Mouse (Mus musculus) midbrain, embryonic 10.5 days (tissue): Measurements from ENCODE around the gene Slc1a3. TPM values are rescaled to one million over a fixed set of nuclear protein-coding genes. Genes with fewer than 3 reads are reported as not detected.
"Not testable (repeated sequence)": the region's sequence is repeated elsewhere in the genome, so short reads cannot be mapped to it uniquely, and the experiment has no call there.

Source experiments
- DNase-seq: peaks from one replicate; pipeline ENCODE4 v3.0.0-alpha.2; 2017; ENCODE audit warnings: low spot score
- H3K27ac ChIP-seq: fragments of 300-500 bp; sonication (generic); replicated peaks from 2 replicates; pipeline ENCODE4 v1.5.1; 2016; ENCODE audit warnings: mild to moderate bottlenecking
- H3K27me3 ChIP-seq: fragments of 300-500 bp; sonication (generic); 2 replicates; pipeline ENCODE4 v1.6.1; 2016; ENCODE audit warnings: low read depth, mild to moderate bottlenecking; ENCODE audit not compliant: poor library complexity, severe bottlenecking
- H3K36me3 ChIP-seq: fragments of 300-500 bp; sonication (generic); 2 replicates; pipeline ENCODE4 v1.6.1; 2016; ENCODE audit warnings: mild to moderate bottlenecking, moderate library complexity
- H3K4me1 ChIP-seq: fragments of 300-500 bp; sonication (generic); 2 replicates; pipeline ENCODE4 v1.6.1; 2016
- H3K4me3 ChIP-seq: fragments of 300-500 bp; sonication (generic); 2 replicates; pipeline ENCODE4 v1.5.1; 2016; ENCODE audit warnings: mild to moderate bottlenecking, moderate library complexity
- H3K9me3 ChIP-seq: fragments of 300-500 bp; sonication (generic); replicated peaks from 2 replicates; pipeline ENCODE4 v1.6.1; 2016; ENCODE audit warnings: mild to moderate bottlenecking
- WGBS: fragments of 180-500 bp; shearing (Covaris S2); methylation state at CpG from one replicate; pipeline ENCODE4 v1.1.7; 2016; 5-methylcytosine and 5-hydroxymethylcytosine counted together
- polyA plus RNA-seq: library from polyadenylated mRNA; unstranded; fragments of >200 nt; fragmentation: Nextera tagmentation; extraction: Ambion mirVana; gene quantifications from 2 replicates; pipeline ENCODE4 v1.2.1, GENCODE M21; 2016

The Slc1a3 gene
- polyA plus RNA-seq, 1 experiment from 2014 or later: 23.5 TPM

- 68% methylated on average over 3 of the region's 3 CpGs for WGBS
These were observed 13.1 kb downstream of the Slc1a3 start for GRCm38 (mm10) chr15:8697500-8697899.

GRCm38 (mm10) chr15:8690141-8690540 is 20.4 kb downstream of the Slc1a3 start:
- H3K9me3 ChIP-seq, DNase-seq, H3K27ac ChIP-seq, H3K4me3 ChIP-seq, H3K36me3 ChIP-seq, H3K27me3 ChIP-seq, H3K4me1 ChIP-seq: not testable (repeated sequence)
- 94% methylated on average over 6 of the region's 6 CpGs for WGBS

More at GRCm38 (mm10) chr15:8697500-8697899, 13.1 kb downstream of the Slc1a3 start:
- H3K27ac ChIP-seq: no peak overlapping the region
- no peaks in the 10 kb centered on the region for H3K27me3 ChIP-seq
- H3K4me1 ChIP-seq: peaks cover 6% of the 10 kb centered on the region; the same call in 1 of the 2 replicates
- H3K4me3 ChIP-seq: no peak overlapping the region
- H3K36me3 ChIP-seq: no peaks in the 10 kb centered on the region
- DNase-seq: no peak
- no peaks in the 10 kb centered on the region for H3K9me3 ChIP-seq

GRCm38 (mm10) chr15:8686846-8687245 is 23.7 kb downstream of the Slc1a3 start:
- Histone ChIP-seq H3K9me3 (no peaks in the 10 kb centered on the region), H3K27me3 (no peaks in the 10 kb centered on the region), H3K4me1 (peaks cover 3% of the 10 kb centered on the region), H3K4me3 (no peak overlapping the region), H3K27ac (no peak overlapping the region), H3K36me3 (no peaks in the 10 kb centered on the region)
- no peak for DNase-seq
- WGBS: 87% methylated on average over 4 of the region's 4 CpGs

- H3K27ac ChIP-seq: no peak overlapping the region
- no peak for DNase-seq
- WGBS: 93% methylated on average over 7 of the region's 7 CpGs
- no peaks in the 10 kb centered on the region for H3K9me3 ChIP-seq
- no peaks in the 10 kb centered on the region for H3K27me3 ChIP-seq
- no peak overlapping the region for H3K4me3 ChIP-seq
- no peaks in the 10 kb centered on the region for H3K36me3 ChIP-seq
- H3K4me1 ChIP-seq: peaks cover 5% of the 10 kb centered on the region
These were observed 25.1 kb downstream of the Slc1a3 start for GRCm38 (mm10) chr15:8685506-8685905.

- WGBS: 91% methylated on average over 3 of the region's 3 CpGs
- DNase-seq: no peak
- H3K27me3 ChIP-seq: no peaks in the 10 kb centered on the region
- no peaks in the 10 kb centered on the region for H3K36me3 ChIP-seq
- no peaks in the 10 kb centered on the region for H3K9me3 ChIP-seq
- peaks cover 5% of the 10 kb centered on the region for H3K4me1 ChIP-seq
- no peak overlapping the region for H3K27ac ChIP-seq
- H3K4me3 ChIP-seq: no peak overlapping the region
These were observed 26.3 kb downstream of the Slc1a3 start for GRCm38 (mm10) chr15:8684263-8684662.

- no peaks in the 10 kb centered on the region for H3K9me3 ChIP-seq
- H3K4me3 ChIP-seq: no peak overlapping the region
- H3K4me1 ChIP-seq: peaks cover 5% of the 10 kb centered on the region
- H3K27ac ChIP-seq: no peak overlapping the region
- H3K27me3 ChIP-seq: no peaks in the 10 kb centered on the region
- no peak for DNase-seq
- 92% methylated on average over 3 of the region's 3 CpGs for WGBS
- H3K36me3 ChIP-seq: no peaks in the 10 kb centered on the region
These were observed 27.7 kb downstream of the Slc1a3 start for GRCm38 (mm10) chr15:8682871-8683270.

GRCm38 (mm10) chr15:8682421-8682820 is 28.1 kb downstream of the Slc1a3 start:
- no peaks in the 10 kb centered on the region for H3K27me3 ChIP-seq
- H3K36me3 ChIP-seq: no peaks in the 10 kb centered on the region
- no peak overlapping the region for H3K27ac ChIP-seq
- no peak for DNase-seq
- H3K9me3 ChIP-seq: no peaks in the 10 kb centered on the region
- 91% methylated on average over 9 of the region's 9 CpGs for WGBS
- peaks cover 5% of the 10 kb centered on the region for H3K4me1 ChIP-seq
- no peak overlapping the region for H3K4me3 ChIP-seq

GRCm38 (mm10) chr15:8681971-8682370 is 28.6 kb downstream of the Slc1a3 start:
- 80% methylated on average over 7 of the region's 7 CpGs for WGBS
- DNase-seq: no peak
- no peak overlapping the region for H3K4me3 ChIP-seq
- H3K36me3 ChIP-seq: no peaks in the 10 kb centered on the region
- no peaks in the 10 kb centered on the region for H3K27me3 ChIP-seq
- H3K27ac ChIP-seq: no peak overlapping the region
- peaks cover 5% of the 10 kb centered on the region for H3K4me1 ChIP-seq
- no peaks in the 10 kb centered on the region for H3K9me3 ChIP-seq

- H3K4me1 ChIP-seq: peaks cover 5% of the 10 kb centered on the region
- H3K4me3 ChIP-seq: no peak overlapping the region
- H3K9me3 ChIP-seq: no peaks in the 10 kb centered on the region
- DNase-seq: no peak
- H3K27ac ChIP-seq: no peak overlapping the region
- no peaks in the 10 kb centered on the region for H3K27me3 ChIP-seq
- WGBS: 91% methylated on average over 5 of the region's 5 CpGs
- no peaks in the 10 kb centered on the region for H3K36me3 ChIP-seq
These were observed 29.6 kb downstream of the Slc1a3 start for GRCm38 (mm10) chr15:8681009-8681408.

- Histone ChIP-seq H3K36me3 (no peaks in the 10 kb centered on the region), H3K9me3 (no peaks in the 10 kb centered on the region), H3K27ac (no peak overlapping the region), H3K27me3 (no peaks in the 10 kb centered on the region), H3K4me3 (no peak overlapping the region), H3K4me1 (peaks cover 2% of the 10 kb centered on the region)
- DNase-seq: no peak
- 99% methylated on average over 2 of the region's 2 CpGs for WGBS
These were observed 33.6 kb downstream of the Slc1a3 start for GRCm38 (mm10) chr15:8676959-8677358.

- H3K4me3 ChIP-seq: no peak overlapping the region
- no peaks in the 10 kb centered on the region for H3K36me3 ChIP-seq
- WGBS: 78% methylated on average over 5 of the region's 5 CpGs
- H3K9me3 ChIP-seq: no peaks in the 10 kb centered on the region
- no peaks in the 10 kb centered on the region for H3K27me3 ChIP-seq
- H3K27ac ChIP-seq: no peak overlapping the region
- DNase-seq: no peak
- no peaks in the 10 kb centered on the region for H3K4me1 ChIP-seq
These were observed 34.3 kb downstream of the Slc1a3 start for GRCm38 (mm10) chr15:8676211-8676691.

GRCm38 (mm10) chr15:8675616-8676015 is 34.9 kb downstream of the Slc1a3 start:
- 96% methylated on average over 4 of the region's 4 CpGs for WGBS
- Histone ChIP-seq H3K9me3 (no peaks in the 10 kb centered on the region), H3K4me1 (no peaks in the 10 kb centered on the region), H3K4me3 (no peak overlapping the region), H3K27ac (no peak overlapping the region), H3K36me3 (no peaks in the 10 kb centered on the region), H3K27me3 (no peaks in the 10 kb centered on the region)
- no peak for DNase-seq

GRCm38 (mm10) chr15:8672532-8672931 is 38.0 kb downstream of the Slc1a3 start:
- no peaks in the 10 kb centered on the region for H3K36me3 ChIP-seq
- 92% methylated on average over 5 of the region's 5 CpGs for WGBS
- DNase-seq: no peak
- H3K4me1 ChIP-seq: 0 out of 2 replicates have a peak, but pooled peaks cover 1% of the 10 kb centered on the region
- no peaks in the 10 kb centered on the region for H3K27me3 ChIP-seq
- H3K9me3 ChIP-seq: no peaks in the 10 kb centered on the region
- H3K4me3 ChIP-seq: no peak overlapping the region
- H3K27ac ChIP-seq: no peak overlapping the region
